Mouse (Mus musculus) neural tube, embryonic 11.5 days (tissue): ENCODE data around the gene Acsbg1. TPM values are rescaled to one million over a fixed set of nuclear protein-coding genes. Genes with fewer than 3 reads are reported as not detected.
A peak's percentile ranks its signal among the peaks of the same experiment; 100 is the strongest.
"Not testable (repeated sequence)": the region's sequence is repeated elsewhere in the genome, so short reads cannot be mapped to it uniquely, and the experiment has no call there.

Experiments used
- ATAC-seq: fragments of 200-750 bp; cut with Nextera tagmentation; 2 replicates; pipeline ENCODE4 v1.8.0; 2017; ENCODE audit warnings: moderate number of reproducible peaks, mild to moderate bottlenecking, moderate TSS enrichment, moderate library complexity; ENCODE audit not compliant: insufficient read depth, low FRiP score, low TSS enrichment
- DNase-seq: peaks from one replicate; pipeline ENCODE4 v3.0.0-alpha.2; 2015; ENCODE audit warnings: low spot score
- H3K27ac ChIP-seq: fragments of 300-500 bp; sonication (generic); 2 replicates; pipeline ENCODE4 v1.5.1; 2014; ENCODE audit warnings: low read depth, mild to moderate bottlenecking, low read length
- H3K27me3 ChIP-seq: fragments of 300-500 bp; sonication (generic); 2 replicates; pipeline ENCODE4 v1.6.1; 2014; ENCODE audit warnings: mild to moderate bottlenecking, low read length, mixed read lengths; ENCODE audit not compliant: control insufficient read depth, insufficient read depth
- H3K36me3 ChIP-seq: fragments of 300-500 bp; sonication (generic); 2 replicates; pipeline ENCODE4 v1.6.1; 2014; ENCODE audit warnings: mild to moderate bottlenecking, low read length, moderate library complexity, mixed read lengths; ENCODE audit not compliant: control insufficient read depth, insufficient read depth
- H3K4me1 ChIP-seq: fragments of 300-500 bp; sonication (generic); 2 replicates; pipeline ENCODE4 v1.6.1; 2014; ENCODE audit warnings: low read length, mixed read lengths; ENCODE audit not compliant: control insufficient read depth, insufficient read depth
- H3K4me2 ChIP-seq: fragments of 300-500 bp; sonication (generic); 2 replicates; pipeline ENCODE4 v1.6.1; 2014; ENCODE audit warnings: low read depth, mild to moderate bottlenecking, moderate library complexity
- H3K4me3 ChIP-seq: fragments of 300-500 bp; sonication (generic); 2 replicates; pipeline ENCODE4 v1.5.1; 2014; ENCODE audit warnings: low read depth, low read length
- H3K9ac ChIP-seq: fragments of 300-500 bp; sonication (generic); 2 replicates; pipeline ENCODE4 v1.6.1; 2014; ENCODE audit warnings: mild to moderate bottlenecking, low read length
- H3K9me3 ChIP-seq: fragments of 300-500 bp; sonication (generic); 2 replicates; pipeline ENCODE4 v1.6.1; 2016; ENCODE audit warnings: low read length; ENCODE audit not compliant: control insufficient read depth
- WGBS: fragments of 180-500 bp; shearing (Covaris S2); extraction: QIAGEN DNeasy Blood & Tissue Kit; methylation state at CpG from one replicate; pipeline ENCODE4 v1.1.7; 2014; 5-methylcytosine and 5-hydroxymethylcytosine counted together
- polyA plus RNA-seq: library from polyadenylated mRNA; unstranded; fragments of >200 nt; fragmentation: Nextera tagmentation; extraction: Ambion mirVana; gene quantifications from 2 replicates; pipeline ENCODE4 v1.2.1, GENCODE M21; 2014

Acsbg1 gene
- polyA plus RNA-seq, 1 experiment from 2014 or later, result 7.7 TPM

- H3K4me3 ChIP-seq, result no peak overlapping the region
- DNase-seq (peak; percentile 38), ATAC-seq (peak; percentile 35; the same call in 1 of the 2 replicates)
- no peaks in the 10 kb centered on the region for H3K9me3 ChIP-seq
- H3K27me3 ChIP-seq, result no peaks in the 10 kb centered on the region
- H3K4me2 ChIP-seq, result no peak overlapping the region
- no peak overlapping the region for H3K9ac ChIP-seq
- H3K4me1 ChIP-seq, result no peaks in the 10 kb centered on the region
- no peaks in the 10 kb centered on the region for H3K36me3 ChIP-seq
- H3K27ac ChIP-seq, result no peak overlapping the region
- WGBS, result 71% methylated on average over 13 of the region's 13 CpGs
These were observed 47.4 kb downstream of the Acsbg1 start for GRCm38 (mm10) chr9:54614182-54614850.

GRCm38 (mm10) chr9:54612781-54613191 is 48.9 kb downstream of the Acsbg1 start:
- H3K4me1 ChIP-seq, result no peaks in the 10 kb centered on the region
- no peak overlapping the region for H3K27ac ChIP-seq
- DNase-seq (no peak), ATAC-seq (no peak)
- no peaks in the 10 kb centered on the region for H3K36me3 ChIP-seq
- no peak overlapping the region for H3K9ac ChIP-seq
- H3K27me3 ChIP-seq, result no peaks in the 10 kb centered on the region
- no peak overlapping the region for H3K4me3 ChIP-seq
- H3K9me3 ChIP-seq, result no peaks in the 10 kb centered on the region
- no peak overlapping the region for H3K4me2 ChIP-seq
- 89% methylated on average over 5 of the region's 5 CpGs for WGBS

GRCm38 (mm10) chr9:54604886-54605285 is 56.8 kb downstream of the Acsbg1 start:
- H3K9ac ChIP-seq, result no peak overlapping the region
- H3K36me3 ChIP-seq, result peaks cover 6% of the 10 kb centered on the region
- DNase-seq, result peak; percentile 67
- H3K4me2 ChIP-seq, result no peak overlapping the region
- 56% methylated on average over 4 of the region's 4 CpGs for WGBS
- H3K4me3 ChIP-seq, result no peak overlapping the region
- H3K9me3 ChIP-seq, result no peaks in the 10 kb centered on the region
- H3K27ac ChIP-seq, result no peak overlapping the region
- H3K4me1 ChIP-seq, result no peaks in the 10 kb centered on the region
- ATAC-seq, result no peak
- H3K27me3 ChIP-seq, result no peaks in the 10 kb centered on the region

- ATAC-seq (no peak), DNase-seq (no peak)
- Histone ChIP-seq H3K9me3 (no peaks in the 10 kb centered on the region), H3K9ac (no peak overlapping the region), H3K4me3 (no peak overlapping the region), H3K27ac (no peak overlapping the region), H3K27me3 (no peaks in the 10 kb centered on the region), H3K36me3 (peaks cover 12% of the 10 kb centered on the region), H3K4me1 (no peaks in the 10 kb centered on the region), H3K4me2 (no peak overlapping the region)
- 71% methylated on average over 5 of the region's 5 CpGs for WGBS
These were observed 57.5 kb downstream of the Acsbg1 start for GRCm38 (mm10) chr9:54604131-54604654.

- no peak for DNase-seq
- H3K36me3 ChIP-seq, result peaks cover 12% of the 10 kb centered on the region
- H3K9me3 ChIP-seq, result no peaks in the 10 kb centered on the region
- H3K4me2 ChIP-seq, result no peak overlapping the region
- no peak overlapping the region for H3K9ac ChIP-seq
- H3K4me1 ChIP-seq, result no peaks in the 10 kb centered on the region
- no peak for ATAC-seq
- H3K4me3 ChIP-seq, result no peak overlapping the region
- WGBS, result 90% methylated on average over 7 of the region's 7 CpGs
- H3K27me3 ChIP-seq, result no peaks in the 10 kb centered on the region
- no peak overlapping the region for H3K27ac ChIP-seq
These were observed 58.8 kb downstream of the Acsbg1 start for GRCm38 (mm10) chr9:54602916-54603315.

- H3K4me2 ChIP-seq, result no peak overlapping the region
- 75% methylated on average over 2 of the region's 2 CpGs for WGBS
- H3K27me3 ChIP-seq, result no peaks in the 10 kb centered on the region
- DNase-seq (no peak), ATAC-seq (no peak)
- no peaks in the 10 kb centered on the region for H3K9me3 ChIP-seq
- no peaks in the 10 kb centered on the region for H3K4me1 ChIP-seq
- H3K4me3 ChIP-seq, result no peak overlapping the region
- H3K36me3 ChIP-seq, result peaks cover 12% of the 10 kb centered on the region
- H3K27ac ChIP-seq, result no peak overlapping the region
- H3K9ac ChIP-seq, result no peak overlapping the region
These were observed 59.3 kb downstream of the Acsbg1 start for GRCm38 (mm10) chr9:54602386-54602785.

GRCm38 (mm10) chr9:54596752-54597465 is 64.8 kb downstream of the Acsbg1 start:
- Histone ChIP-seq H3K36me3 (peaks cover 22% of the 10 kb centered on the region), H3K27me3 (no peaks in the 10 kb centered on the region), H3K9me3 (no peaks in the 10 kb centered on the region), H3K4me1 (no peaks in the 10 kb centered on the region), H3K4me2 (no peak overlapping the region), H3K9ac (no peak overlapping the region), H3K4me3 (no peak overlapping the region), H3K27ac (no peak overlapping the region)
- ATAC-seq (no peak), DNase-seq (no peak)
- 94% methylated on average over 15 of the region's 15 CpGs for WGBS

- H3K36me3 ChIP-seq, result peaks cover 10% of the 10 kb centered on the region
These were observed 68.0 kb downstream of the Acsbg1 start for GRCm38 (mm10) chr9:54593652-54594051.

GRCm38 (mm10) chr9:54587863-54588262 is 73.8 kb downstream of the Acsbg1 start:
- WGBS, result 64% methylated on average over 4 of the region's 4 CpGs
- Histone ChIP-seq H3K9me3 (no peaks in the 10 kb centered on the region), H3K36me3 (no peaks in the 10 kb centered on the region), H3K4me1 (peaks cover 7% of the 10 kb centered on the region), H3K9ac (no peak overlapping the region), H3K4me3 (no peak overlapping the region), H3K27me3 (no peaks in the 10 kb centered on the region), H3K4me2 (no peak overlapping the region), H3K27ac (no peak overlapping the region)
- no peak for DNase-seq
- no peak for ATAC-seq

More at GRCm38 (mm10) chr9:54593652-54594051, 68.0 kb downstream of the Acsbg1 start:
- H3K9ac ChIP-seq, H3K4me1 ChIP-seq, H3K27me3 ChIP-seq, H3K9me3 ChIP-seq, ATAC-seq, H3K4me3 ChIP-seq, H3K4me2 ChIP-seq, DNase-seq, H3K27ac ChIP-seq: not testable (repeated sequence)
- WGBS, result 74% methylated on average over 4 of the region's 4 CpGs
